Mouse (Mus musculus) urinary bladder, postnatal 14 days (tissue): ENCODE results near the gene Dpf3.

Experiments used
- DNase-seq: peaks from one replicate; pipeline ENCODE4 v3.0.0; 2021; ENCODE audit warnings: low spot score

Dpf3 gene

DNA sequence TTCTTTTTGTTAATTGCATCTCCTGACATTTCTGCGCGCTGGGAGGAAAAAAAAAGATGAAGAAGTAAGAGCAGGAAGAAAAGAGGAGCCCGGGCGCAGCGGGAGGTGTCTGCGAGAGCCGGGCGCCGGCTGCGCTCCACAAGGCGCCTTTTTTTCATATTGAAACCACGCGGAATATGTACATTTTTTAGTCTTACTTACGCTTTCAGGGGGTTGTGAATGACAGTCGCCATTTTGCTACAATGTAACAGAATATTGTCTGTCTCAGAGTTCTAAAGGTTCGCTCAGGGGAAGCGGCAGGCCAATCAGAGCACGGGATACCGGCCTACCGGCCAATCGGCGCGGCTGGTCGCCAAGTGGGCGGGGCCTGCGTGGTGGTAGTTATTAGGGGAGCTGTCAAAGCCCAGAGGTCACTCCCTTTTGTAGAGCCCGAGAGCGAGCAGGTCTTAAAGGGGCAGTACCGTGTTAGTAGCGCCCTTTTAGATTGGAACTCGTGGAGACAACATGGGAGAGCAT lies at the start of gene Dpf3:
Gene Dpf3 (minus strand): TSS at position 241 of the 516 bp plus-strand sequence.
- peak; percentile 99 for DNase-seq

GRCm38 (mm10) chr12:83536039-83536438 lies 48.5 kb upstream of the Dpf3 start:
- DNase-seq: no peak

- no peak for DNase-seq
These were observed 47.9 kb upstream of the Dpf3 start for GRCm38 (mm10) chr12:83535428-83535827.

GRCm38 (mm10) chr12:83534190-83534589 lies 46.7 kb upstream of the Dpf3 start:
- DNase-seq: no peak

DNA sequence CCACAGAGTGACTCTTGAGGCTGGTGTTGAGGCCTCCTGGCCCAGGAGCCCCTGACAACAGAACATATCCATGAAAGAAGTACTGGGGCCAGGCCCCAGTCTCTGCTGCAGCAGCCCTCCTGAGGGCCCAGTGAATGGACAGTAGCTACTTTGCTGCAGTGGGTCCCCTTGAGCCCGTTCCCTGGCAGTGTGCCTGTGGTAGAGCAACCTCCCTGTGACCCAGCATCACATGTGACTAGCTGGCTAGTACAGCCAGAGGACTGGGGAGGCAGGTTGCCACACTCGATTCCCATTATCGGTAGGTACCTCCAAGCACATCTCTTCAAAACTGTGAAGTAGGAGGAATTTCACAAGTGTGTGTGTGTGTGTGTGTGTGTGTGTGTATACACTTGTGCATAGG lies 45.5 kb upstream of the Dpf3 start:
- DNase-seq: no peak

DNA sequence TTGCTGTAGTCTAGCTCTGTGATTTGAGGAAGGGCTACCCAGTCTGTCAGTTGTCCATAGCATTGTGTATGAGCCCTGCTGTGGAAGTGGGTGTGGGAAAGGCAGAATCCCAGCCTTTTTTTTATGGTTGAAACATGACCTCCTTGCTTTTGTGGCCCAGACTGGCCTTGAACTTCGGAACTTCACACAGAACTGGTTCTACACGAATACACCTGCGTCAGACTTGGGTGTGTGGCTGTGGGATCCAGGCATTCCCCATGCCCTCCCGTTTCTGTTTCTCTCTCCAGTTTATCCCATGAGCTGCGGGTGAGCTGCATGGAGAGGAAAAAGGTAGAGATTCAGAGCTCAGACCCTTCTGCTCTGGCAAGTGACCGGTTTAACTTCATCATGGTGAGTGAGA lies 44.5 kb upstream of the Dpf3 start:
- DNase-seq: no peak

DNA sequence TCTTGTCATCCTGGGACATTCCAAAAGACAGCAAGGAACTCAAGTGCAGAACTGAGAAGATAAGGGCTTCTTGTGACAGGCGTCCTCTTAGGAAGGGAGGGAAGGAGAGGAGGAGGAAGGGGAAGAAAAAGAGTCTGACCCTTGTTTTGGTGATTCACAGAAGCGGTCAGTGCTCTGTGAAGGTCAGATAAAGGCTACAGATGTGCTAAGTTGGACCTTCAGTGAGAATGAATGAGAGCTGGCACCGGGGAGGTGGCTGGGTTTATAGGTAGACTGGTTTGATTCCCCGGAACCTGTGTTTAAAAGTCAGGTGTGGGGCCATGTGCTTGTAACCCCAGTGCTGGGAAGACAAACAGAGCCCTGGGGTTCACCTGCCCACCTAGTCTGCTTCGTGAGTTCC lies 41.1 kb upstream of the Dpf3 start:
- no peak for DNase-seq

- no peak for DNase-seq
These were observed 40.3 kb upstream of the Dpf3 start for GRCm38 (mm10) chr12:83527816-83528215.

- peak; percentile 13 for DNase-seq
These were observed 38.5 kb upstream of the Dpf3 start for GRCm38 (mm10) chr12:83525822-83526544.

DNA sequence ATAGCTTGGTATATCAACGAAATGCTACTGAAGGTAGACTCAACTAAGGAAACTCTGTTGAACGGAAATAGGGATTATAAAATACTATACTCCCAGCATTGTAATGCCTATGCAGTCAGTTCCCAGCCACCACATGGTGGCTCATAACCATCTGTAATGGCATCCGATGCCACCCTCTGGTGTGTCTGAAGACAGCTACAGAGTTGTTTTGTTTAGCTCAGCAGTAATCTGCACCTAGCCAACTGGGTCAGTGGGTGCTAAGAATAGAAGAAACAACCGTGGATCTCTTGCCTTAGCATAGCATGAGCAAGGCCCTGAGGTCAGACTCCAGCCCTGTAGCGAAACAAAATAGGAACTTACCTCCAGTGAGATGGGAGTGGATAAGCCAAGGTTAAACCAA lies 36.8 kb upstream of the Dpf3 start:
- no peak for DNase-seq

DNA sequence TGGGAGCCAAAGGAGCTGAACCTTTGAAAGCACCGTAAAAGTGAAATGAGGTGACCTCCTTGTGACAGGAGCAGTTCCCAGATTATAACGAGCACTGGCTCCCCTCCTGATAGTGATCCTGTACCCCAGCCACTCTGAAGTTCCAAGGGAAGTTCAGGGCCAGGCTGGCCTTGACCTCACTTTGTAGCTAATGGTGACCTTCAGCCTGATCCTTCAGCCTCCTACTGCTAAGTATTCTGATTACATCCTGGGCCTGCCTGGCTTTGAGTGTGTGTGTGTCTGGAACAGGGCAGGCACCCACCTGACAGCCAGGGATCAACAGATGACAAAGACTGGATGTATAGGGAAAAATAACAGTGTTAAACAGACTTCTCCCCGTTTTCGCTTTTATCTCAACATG lies 36.4 kb upstream of the Dpf3 start:
- DNase-seq: no peak

DNA sequence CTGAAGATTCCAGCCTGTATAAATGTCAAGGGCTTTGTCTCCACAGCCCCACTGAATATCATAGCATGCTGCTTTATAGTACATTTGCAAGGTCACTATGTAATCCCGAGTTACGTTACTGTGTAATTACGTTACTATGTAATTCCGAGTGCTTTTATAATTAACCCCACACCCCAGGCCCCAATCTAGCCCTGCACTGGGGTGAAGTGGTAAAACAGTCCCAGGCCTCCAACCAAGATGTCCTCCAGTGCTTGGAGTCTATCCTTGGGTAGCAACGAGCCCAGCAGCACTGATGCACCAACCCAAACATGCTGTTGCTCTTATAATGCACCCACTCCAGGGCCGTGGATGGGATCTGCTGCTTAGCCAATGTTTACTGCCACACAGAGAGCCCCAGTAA lies 35.5 kb upstream of the Dpf3 start:
- no peak for DNase-seq

DNA sequence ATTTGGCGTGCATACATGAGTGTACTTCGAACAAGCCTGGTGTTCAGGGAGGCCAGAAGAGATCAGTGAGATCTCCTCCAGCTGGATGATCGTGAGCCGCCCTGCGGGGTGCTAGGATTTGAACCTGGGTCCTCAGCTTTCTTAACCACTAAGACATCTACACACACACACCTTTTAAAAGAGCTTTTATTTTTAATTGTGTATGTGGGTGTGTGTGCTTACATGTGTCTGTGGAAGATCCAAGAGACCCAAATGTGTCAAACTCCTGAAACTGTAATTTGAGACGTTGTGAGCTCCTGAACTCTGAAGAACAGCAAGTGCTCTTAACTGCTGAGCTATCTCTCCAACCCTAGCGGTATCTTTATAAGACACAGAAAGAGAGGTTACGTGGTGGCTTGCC lies 33.6 kb upstream of the Dpf3 start:
- DNase-seq: no peak

DNA sequence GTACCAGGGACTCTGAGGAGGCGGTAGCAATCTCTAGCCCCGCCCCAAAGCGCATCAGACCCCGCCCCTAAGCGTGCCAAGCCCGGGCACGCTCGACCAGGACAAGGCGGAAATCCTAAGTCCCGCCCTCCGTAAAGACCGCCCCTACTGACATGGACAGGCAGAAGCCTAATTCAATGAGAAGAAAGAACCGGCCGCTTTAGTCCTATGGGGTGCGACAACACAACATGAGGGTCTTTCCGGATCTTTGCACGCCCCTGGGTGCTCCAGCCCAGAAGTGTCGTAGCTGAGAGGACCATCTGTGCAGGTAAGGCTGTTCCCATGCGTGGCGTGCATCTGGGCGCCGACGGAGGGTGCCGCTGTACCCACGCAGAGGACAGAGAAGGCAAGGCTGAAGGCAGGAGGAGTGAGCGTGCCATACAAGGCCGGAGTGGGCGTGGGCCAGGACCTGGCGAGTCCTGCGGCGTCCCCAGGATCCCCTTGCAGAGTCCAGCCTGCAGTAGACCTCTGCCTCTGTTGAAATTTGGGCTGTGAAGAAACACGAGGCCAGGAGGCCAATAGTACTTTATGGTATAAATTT lies 32.9 kb upstream of the Dpf3 start, which contains the start of gene Dcaf4:
Gene Dcaf4 (plus strand): TSS at position 156 of the 580 bp plus-strand sequence.
- peak; percentile 98 for DNase-seq

GRCm38 (mm10) chr12:83517580-83517979 lies 30.1 kb upstream of the Dpf3 start:
- no peak for DNase-seq

GRCm38 (mm10) chr12:83514216-83514615 lies 26.7 kb upstream of the Dpf3 start:
- DNase-seq: no peak

GRCm38 (mm10) chr12:83513185-83513584 lies 25.7 kb upstream of the Dpf3 start:
- DNase-seq: no peak

DNA sequence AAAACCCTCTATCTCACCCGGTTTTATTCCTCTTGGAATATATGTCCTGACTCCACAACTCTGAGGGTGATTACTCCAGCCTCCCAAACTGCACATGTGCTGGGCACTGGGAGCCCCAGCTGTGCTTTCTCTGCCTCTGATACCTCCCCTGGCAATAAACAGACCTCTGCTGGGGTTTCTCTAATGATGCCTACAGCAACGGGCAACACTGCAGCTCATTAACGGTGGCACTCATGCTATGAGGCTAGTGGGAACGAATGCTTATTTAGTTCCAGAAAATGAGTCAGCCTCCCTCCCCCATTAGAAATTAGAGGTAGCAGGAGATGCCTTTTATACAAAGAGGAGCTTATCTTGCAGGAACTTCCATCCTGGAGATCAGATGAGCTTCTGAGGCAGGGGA lies 25.3 kb upstream of the Dpf3 start:
- no peak for DNase-seq

DNA sequence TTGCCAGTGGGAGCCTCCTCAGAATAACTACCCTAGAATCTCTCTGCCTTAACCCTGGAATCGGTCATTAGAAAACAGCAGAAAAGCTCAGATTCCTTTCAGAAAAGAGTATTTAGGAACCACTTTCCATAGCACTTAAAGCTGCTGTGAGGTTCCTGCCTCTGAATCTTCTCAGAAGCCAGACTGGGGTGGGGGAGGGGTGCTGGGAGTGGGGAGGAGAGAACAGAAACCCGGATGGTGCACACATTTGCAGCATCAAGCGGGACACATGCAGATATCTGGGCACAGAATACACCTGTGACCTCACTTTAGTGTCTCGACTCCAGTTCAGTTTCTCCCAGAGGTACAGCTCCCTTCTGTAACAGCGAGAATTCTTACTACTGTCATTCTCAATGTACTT lies 23.1 kb upstream of the Dpf3 start:
- no peak for DNase-seq

DNA sequence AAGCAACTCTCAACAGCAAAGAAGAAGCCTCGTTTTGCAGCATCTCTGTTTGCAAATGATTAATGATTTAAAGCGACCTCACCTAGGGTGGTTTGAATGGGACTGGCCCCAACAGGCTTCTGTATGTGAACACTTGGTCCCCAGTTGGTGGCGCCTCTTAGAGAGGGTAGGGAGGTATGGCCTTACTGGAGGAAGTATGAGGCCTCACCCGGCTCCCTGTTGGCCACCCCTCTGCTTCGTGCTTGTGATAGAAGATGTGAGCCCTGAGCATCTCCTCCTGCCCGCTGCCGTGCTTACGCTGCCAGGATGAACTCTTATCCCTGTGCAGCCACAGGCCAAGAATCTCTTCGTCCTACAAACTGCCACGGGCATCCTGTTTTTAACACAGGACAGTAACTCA lies 19.0 kb upstream of the Dpf3 start:
- DNase-seq: no peak

GRCm38 (mm10) chr12:83502190-83502589 lies 14.7 kb upstream of the Dpf3 start:
- DNase-seq: peak; percentile 55

DNA sequence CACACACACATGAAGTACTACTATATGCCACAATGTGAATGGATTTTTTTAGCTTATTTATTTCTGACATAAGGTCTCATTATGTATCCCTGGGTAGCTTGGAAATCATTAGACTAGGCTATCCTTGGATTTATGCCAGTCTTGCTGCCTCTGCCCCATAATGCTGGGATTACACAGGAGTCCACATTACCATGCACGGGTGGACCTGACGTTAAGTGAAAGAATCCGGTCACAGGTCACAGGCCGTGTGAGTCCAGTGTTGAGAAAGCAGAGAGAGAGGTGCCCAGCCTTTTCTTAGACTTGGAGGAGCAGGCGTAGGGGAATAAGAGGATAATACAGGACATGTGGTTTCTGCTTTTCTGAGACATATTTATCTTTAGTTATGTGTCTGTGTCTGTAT lies 11.7 kb upstream of the Dpf3 start:
- no peak for DNase-seq

GRCm38 (mm10) chr12:83497959-83498358 lies 10.4 kb upstream of the Dpf3 start:
- no peak for DNase-seq

- DNase-seq: no peak
These were observed 9.2 kb upstream of the Dpf3 start for GRCm38 (mm10) chr12:83496736-83497135.
